Mouse (Mus musculus) olfactory bulb, adult 2 months (tissue): ENCODE data around the gene Gm10282. TPM values are rescaled to one million over a fixed set of nuclear protein-coding genes. Genes with fewer than 3 reads are reported as not detected.

Experiments used
- H3K27ac ChIP-seq: fragments of 200-500 bp; 2 replicates; pipeline ENCODE4 v1.5.1; 2012; ENCODE audit warnings: low read depth, low read length; ENCODE audit not compliant: insufficient read depth
- H3K4me1 ChIP-seq: fragments of 200-500 bp; 2 replicates; pipeline ENCODE4 v1.6.1; 2012; ENCODE audit warnings: low read length; ENCODE audit not compliant: control insufficient read depth, insufficient read depth
- H3K4me3 ChIP-seq: fragments of 200-500 bp; 2 replicates; pipeline ENCODE4 v1.5.1; 2012; ENCODE audit warnings: mild to moderate bottlenecking, low read depth, low read length, moderate library complexity; ENCODE audit not compliant: insufficient read depth
- CTCF ChIP-seq: fragments of 200-500 bp; IDR thresholded peaks from 2 replicates; pipeline ENCODE4 v1.5.1; 2012; ENCODE audit warnings: low read depth, mild to moderate bottlenecking, low read length, moderate library complexity; ENCODE audit not compliant: insufficient read depth
- POLR2A ChIP-seq: fragments of 200-500 bp; IDR thresholded peaks from 2 replicates; pipeline ENCODE4 v1.6.1; 2012; ENCODE audit warnings: mild to moderate bottlenecking, low read depth, low read length, moderate library complexity; ENCODE audit not compliant: insufficient read depth
- WGBS: fragments of 180-500 bp; shearing (Covaris S2); methylation state at CpG from one replicate; pipeline ENCODE4 v1.1.7; 2018; 5-methylcytosine and 5-hydroxymethylcytosine counted together
- polyA plus RNA-seq: library from polyadenylated mRNA; stranded (reverse); fragments of >200 nt; gene quantifications from 2 replicates; pipeline ENCODE4 v1.2.4, GENCODE M21; 2012; ENCODE audit warnings: low replicate concordance; ENCODE audit not compliant: missing spikeins, insufficient read depth, insufficient read length

Gene Gm10282
- polyA plus RNA-seq, 1 experiment: not detected

GRCm38 (mm10) chr8:72270606-72271005, 34.5 kb downstream of the Gm10282 start:
- Histone ChIP-seq H3K4me1 (no peaks in the 10 kb centered on the region), H3K27ac (no peak overlapping the region), H3K4me3 (no peak overlapping the region)
- TF ChIP-seq POLR2A: no peak
- no peak for TF ChIP-seq CTCF
- WGBS: 85% methylated on average over 12 of the region's 12 CpGs

DNA sequence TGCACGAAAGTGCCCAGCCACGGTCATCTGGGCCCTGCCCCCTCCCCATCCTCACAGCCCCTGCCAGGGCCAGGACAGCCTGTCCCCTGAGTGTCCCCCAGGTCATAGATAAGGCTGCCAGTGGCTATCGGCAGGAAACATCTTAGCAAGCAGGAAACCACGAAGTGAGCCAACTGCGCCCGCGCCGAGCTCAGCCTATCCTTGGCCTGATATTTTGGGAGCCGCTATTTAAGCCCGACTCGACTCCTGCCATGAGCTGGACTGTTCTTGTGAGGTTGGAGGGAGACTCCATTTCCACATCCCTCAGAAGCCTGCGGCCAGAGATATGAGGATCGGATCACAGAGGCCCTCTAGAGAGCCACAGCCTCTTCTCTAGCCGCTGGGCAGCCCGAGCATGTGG, 36.7 kb downstream of the Gm10282 start:
- no peaks in the 10 kb centered on the region for H3K4me1 ChIP-seq
- H3K4me3 ChIP-seq: no peak overlapping the region
- WGBS: 86% methylated on average over 15 of the region's 15 CpGs
- H3K27ac ChIP-seq: no peak overlapping the region
- TF ChIP-seq POLR2A (no peak), CTCF (no peak)

DNA sequence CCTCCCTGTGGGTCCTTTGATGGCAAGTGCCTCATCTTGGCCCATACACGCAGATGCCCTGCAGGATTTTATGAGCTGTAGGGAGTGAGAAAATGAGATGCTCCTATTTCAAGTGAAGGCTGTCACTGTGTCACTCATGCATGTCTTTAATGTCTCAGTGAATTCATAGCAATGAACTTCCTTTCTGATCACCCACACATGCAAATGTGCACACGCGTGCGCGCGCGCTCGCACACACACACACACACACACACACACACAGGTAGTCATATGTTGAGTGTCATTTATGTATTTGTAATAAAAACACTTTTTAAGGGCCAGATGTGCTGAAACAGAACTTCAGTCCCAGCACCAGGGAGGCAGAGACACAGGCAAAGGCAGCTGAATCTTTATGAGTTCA, 38.0 kb downstream of the Gm10282 start:
- over 99% methylated on average over 8 of the region's 8 CpGs for WGBS
- Histone ChIP-seq H3K4me1 (no peaks in the 10 kb centered on the region), H3K4me3 (no peak overlapping the region), H3K27ac (no peak overlapping the region)
- TF ChIP-seq POLR2A: no peak
- TF ChIP-seq CTCF: no peak

- Histone ChIP-seq H3K4me1 (no peaks in the 10 kb centered on the region), H3K4me3 (no peak overlapping the region)
- TF ChIP-seq POLR2A: no peak
These were observed 38.4 kb downstream of the Gm10282 start for GRCm38 (mm10) chr8:72266671-72267070.

GRCm38 (mm10) chr8:72265342-72265741, 39.7 kb downstream of the Gm10282 start:
- Histone ChIP-seq H3K4me1 (no peaks in the 10 kb centered on the region), H3K27ac (no peak overlapping the region), H3K4me3 (no peak overlapping the region)
- TF ChIP-seq CTCF (no peak), POLR2A (no peak)
- 60% methylated on average over 7 of the region's 7 CpGs for WGBS

More at GRCm38 (mm10) chr8:72266671-72267070, 38.4 kb downstream of the Gm10282 start:
- no peak overlapping the region for H3K27ac ChIP-seq

DNA sequence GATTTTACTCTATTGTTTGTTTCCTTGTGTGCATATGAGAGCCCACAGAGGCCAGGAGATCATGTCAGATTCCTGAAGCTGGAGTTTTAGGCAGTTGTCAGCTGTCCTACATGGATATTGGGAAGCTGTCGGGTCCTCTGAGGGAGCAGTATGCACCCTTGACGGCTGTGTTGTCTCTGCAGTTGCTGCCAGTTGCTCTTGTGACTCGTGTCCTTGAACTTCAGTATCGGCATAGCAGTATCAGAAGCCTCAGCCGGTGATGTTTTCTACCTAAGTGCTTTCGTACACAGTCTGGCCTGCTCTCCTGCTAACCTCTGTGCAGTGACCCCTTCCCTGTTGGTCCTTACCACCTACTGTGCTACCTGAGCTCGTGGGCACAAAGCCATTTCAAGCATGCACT, 41.6 kb downstream of the Gm10282 start:
- TF ChIP-seq CTCF (no peak), POLR2A (no peak)
- H3K4me3 ChIP-seq: no peak overlapping the region
- whole genome bisulfite sequencing: 78% methylated on average over 7 of the region's 7 CpGs

GRCm38 (mm10) chr8:72262756-72263155, 42.3 kb downstream of the Gm10282 start:
- Histone ChIP-seq H3K27ac (no peak overlapping the region), H3K4me1 (no peaks in the 10 kb centered on the region), H3K4me3 (no peak overlapping the region)
- TF ChIP-seq CTCF (no peak), POLR2A (no peak)
- 93% methylated on average over 2 of the region's 2 CpGs for WGBS

More for the DNA sequence above, 41.6 kb downstream of the Gm10282 start:
- no peaks in the 10 kb centered on the region for H3K4me1 ChIP-seq
- no peak overlapping the region for H3K27ac ChIP-seq

DNA sequence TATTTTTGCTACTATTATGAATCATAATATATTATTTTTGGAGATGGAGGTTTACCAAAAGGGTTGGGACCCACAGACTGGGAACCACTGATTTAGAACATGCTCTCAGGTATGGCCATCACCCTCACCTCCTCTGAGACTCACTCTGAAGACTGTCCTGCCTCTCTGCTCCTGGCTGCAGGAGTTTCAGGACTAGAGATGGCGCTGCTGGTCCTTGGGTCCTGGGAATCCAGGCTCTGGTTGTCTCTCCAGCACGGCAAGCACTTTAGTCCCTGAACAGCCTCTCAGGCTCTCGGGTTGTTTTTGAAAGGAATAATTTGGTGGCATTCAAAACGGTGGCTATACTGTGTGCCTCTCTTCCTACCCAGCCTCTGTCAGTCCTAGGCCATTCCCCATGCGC, 43.2 kb downstream of the Gm10282 start:
- H3K4me1 ChIP-seq: no peaks in the 10 kb centered on the region
- TF ChIP-seq CTCF (no peak), POLR2A (no peak)
- H3K4me3 ChIP-seq: no peak overlapping the region
- WGBS: 48% methylated on average over 5 of the region's 5 CpGs
- no peak overlapping the region for H3K27ac ChIP-seq

DNA sequence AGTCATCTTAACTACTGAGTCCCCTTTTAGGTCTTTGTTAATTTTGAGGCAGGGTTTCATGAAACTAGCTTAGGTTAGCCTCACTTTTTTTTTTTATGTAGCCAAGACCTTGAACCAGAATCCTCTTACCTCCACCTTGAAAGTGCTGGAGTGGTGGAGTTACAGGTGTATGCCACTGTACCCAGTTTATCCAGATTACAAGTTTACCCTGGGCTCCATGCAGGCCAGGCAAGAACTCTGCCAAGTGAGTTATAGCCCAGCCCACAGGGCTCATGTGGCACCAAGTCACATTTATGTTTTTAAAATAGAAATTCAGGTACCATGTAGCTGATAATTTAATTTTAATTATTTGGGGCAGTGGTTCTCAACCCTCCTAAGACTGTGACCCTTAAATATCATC, 43.6 kb downstream of the Gm10282 start:
- TF ChIP-seq CTCF (no peak), POLR2A (no peak)
- H3K4me3 ChIP-seq: no peak overlapping the region
- H3K4me1 ChIP-seq: no peaks in the 10 kb centered on the region
- H3K27ac ChIP-seq: no peak overlapping the region

GRCm38 (mm10) chr8:72261019-72261418, 44.0 kb downstream of the Gm10282 start:
- 40% methylated on average over 2 of the region's 2 CpGs for WGBS
- no peak for TF ChIP-seq POLR2A
- no peak for TF ChIP-seq CTCF
- Histone ChIP-seq H3K4me3 (no peak overlapping the region), H3K4me1 (no peaks in the 10 kb centered on the region), H3K27ac (no peak overlapping the region)
